Mouse (Mus musculus) hindbrain, embryonic 11.5 days (tissue): Measurements from ENCODE around the gene Tmem136. TPM values are rescaled to one million over a fixed set of nuclear protein-coding genes. Genes with fewer than 3 reads are reported as not detected.

Experiments
- ATAC-seq: fragments of 200-750 bp; cut with Nextera tagmentation; 2 replicates; pipeline ENCODE4 v1.8.0; 2017; ENCODE audit warnings: mild to moderate bottlenecking, moderate TSS enrichment, moderate library complexity; ENCODE audit not compliant: low FRiP score
- DNase-seq: peaks from one replicate; pipeline ENCODE4 v3.0.0-alpha.2; 2015; ENCODE audit warnings: low spot score
- H3K27ac ChIP-seq: fragments of 300-500 bp; sonication (generic); 2 replicates; pipeline ENCODE4 v1.5.1; 2014; ENCODE audit warnings: mild to moderate bottlenecking, low read depth, low read length
- H3K27me3 ChIP-seq: fragments of 300-500 bp; sonication (generic); 2 replicates; pipeline ENCODE4 v1.6.1; 2014; ENCODE audit warnings: mild to moderate bottlenecking, low read length, moderate library complexity, mixed read lengths; ENCODE audit not compliant: control insufficient read depth, insufficient read depth
- H3K36me3 ChIP-seq: fragments of 300-500 bp; sonication (generic); 2 replicates; pipeline ENCODE4 v1.6.1; 2014; ENCODE audit warnings: mild to moderate bottlenecking, low read length, moderate library complexity, mixed read lengths; ENCODE audit not compliant: control insufficient read depth, insufficient read depth
- H3K4me1 ChIP-seq: fragments of 300-500 bp; sonication (generic); replicated peaks from 2 replicates; pipeline ENCODE4 v1.6.1; 2014; ENCODE audit warnings: low read length, mixed read lengths; ENCODE audit not compliant: control insufficient read depth, insufficient read depth
- H3K4me2 ChIP-seq: fragments of 300-500 bp; sonication (generic); replicated peaks from 2 replicates; pipeline ENCODE4 v1.6.1; 2014; ENCODE audit warnings: mild to moderate bottlenecking, low read depth, low read length
- H3K4me3 ChIP-seq: fragments of 300-500 bp; sonication (generic); 2 replicates; pipeline ENCODE4 v1.5.1; 2014; ENCODE audit warnings: low read depth, low read length
- H3K9ac ChIP-seq: fragments of 300-500 bp; sonication (generic); 2 replicates; pipeline ENCODE4 v1.6.1; 2014; ENCODE audit warnings: low read depth, low read length
- H3K9me3 ChIP-seq: fragments of 300-500 bp; sonication (generic); 2 replicates; pipeline ENCODE4 v1.6.1; 2016; ENCODE audit warnings: low read length; ENCODE audit not compliant: control insufficient read depth
- WGBS: fragments of 180-500 bp; shearing (Covaris S2); extraction: QIAGEN DNeasy Blood & Tissue Kit; methylation state at CpG from one replicate; pipeline ENCODE4 v1.1.7; 2014; 5-methylcytosine and 5-hydroxymethylcytosine counted together
- polyA plus RNA-seq: library from polyadenylated mRNA; unstranded; fragments of >200 nt; fragmentation: Nextera tagmentation; extraction: Ambion mirVana; gene quantifications from 2 replicates; pipeline ENCODE4 v1.2.1, GENCODE M21; 2014

Tmem136 gene
- polyA plus RNA-seq, 1 experiment from 2014 or later, result 19.2 TPM

DNA sequence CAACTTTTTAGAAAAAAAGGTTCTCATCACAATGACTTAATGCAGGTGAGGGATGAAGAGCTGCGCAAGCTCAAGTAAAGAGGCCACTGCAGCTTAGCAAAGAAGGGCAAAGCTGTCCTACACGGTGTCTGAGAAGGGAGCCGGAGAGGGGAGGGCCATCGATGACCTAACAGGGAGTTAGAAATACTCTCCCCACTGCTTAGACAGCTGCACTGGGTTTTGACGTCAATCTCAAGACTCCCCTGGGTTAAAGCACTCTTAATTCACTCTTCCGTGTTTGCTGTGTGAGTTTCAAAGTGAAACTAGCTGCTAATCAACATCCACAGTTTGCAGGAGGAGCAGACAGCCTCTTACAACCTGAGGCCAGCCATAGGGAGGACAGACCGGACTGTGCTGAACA lies 40.2 kb downstream of the Tmem136 start:
- H3K27ac ChIP-seq, result no peak overlapping the region
- H3K9me3 ChIP-seq, result no peaks in the 10 kb centered on the region
- H3K27me3 ChIP-seq, result no peaks in the 10 kb centered on the region
- no peak for ATAC-seq
- H3K4me3 ChIP-seq, result no peak overlapping the region
- H3K4me1 ChIP-seq, result no peaks in the 10 kb centered on the region; the same call in 1 of the 2 replicates
- H3K9ac ChIP-seq, result no peak overlapping the region
- H3K36me3 ChIP-seq, result no peaks in the 10 kb centered on the region
- no peak overlapping the region for H3K4me2 ChIP-seq
- no peak for DNase-seq
- WGBS, result 80% methylated on average over 7 of the region's 7 CpGs

DNA sequence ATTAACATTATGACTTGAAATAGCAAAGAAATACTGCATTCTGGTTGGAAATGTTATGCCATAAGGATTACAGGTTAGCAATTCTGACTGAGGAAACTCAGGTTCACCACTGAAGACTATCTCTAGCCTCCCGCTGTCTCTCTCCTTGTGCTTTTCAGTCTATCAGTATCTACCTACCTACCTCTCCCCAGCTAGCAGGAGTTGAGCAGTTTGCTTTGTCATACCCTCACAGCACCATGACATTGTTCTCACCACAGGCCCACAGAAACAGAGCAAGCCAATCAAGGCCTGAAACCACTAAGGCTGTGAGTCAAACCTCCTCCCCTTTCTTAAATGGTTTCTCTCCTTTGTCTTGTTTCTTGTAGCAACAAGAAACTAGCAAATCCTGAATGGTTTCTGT lies 41.8 kb downstream of the Tmem136 start:
- ATAC-seq, result no peak
- WGBS, result 96% methylated on average over 1 of the region's 1 CpGs
- no peaks in the 10 kb centered on the region for H3K9me3 ChIP-seq

DNA sequence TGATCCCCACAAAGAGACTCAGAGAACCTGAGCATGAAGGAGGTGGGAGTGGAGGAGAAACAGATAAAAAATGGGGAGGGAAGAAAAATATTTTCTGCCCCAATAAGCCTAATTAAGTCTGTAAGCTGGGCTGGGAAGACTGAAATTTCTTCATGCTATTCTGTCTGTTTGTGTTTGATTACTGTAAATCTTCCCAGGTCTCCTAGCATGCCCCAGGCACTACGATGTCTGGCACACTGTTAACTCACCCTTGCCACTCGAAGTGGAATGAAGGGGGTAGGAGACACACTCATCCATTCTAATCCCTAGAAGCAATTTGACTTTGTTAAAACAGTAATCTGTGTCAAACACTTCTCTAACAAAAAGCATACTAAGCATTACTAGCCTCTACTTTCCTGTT lies 44.6 kb downstream of the Tmem136 start:
- DNase-seq, result no peak
- no peak overlapping the region for H3K4me2 ChIP-seq

More for the DNA sequence above, 41.8 kb downstream of the Tmem136 start:
- no peaks in the 10 kb centered on the region for H3K36me3 ChIP-seq
- DNase-seq, result no peak
- H3K4me1 ChIP-seq, result no peaks in the 10 kb centered on the region; the same call in 1 of the 2 replicates
- no peaks in the 10 kb centered on the region for H3K27me3 ChIP-seq
- no peak overlapping the region for H3K9ac ChIP-seq
- no peak overlapping the region for H3K27ac ChIP-seq
- H3K4me3 ChIP-seq, result no peak overlapping the region
- no peak overlapping the region for H3K4me2 ChIP-seq

DNA sequence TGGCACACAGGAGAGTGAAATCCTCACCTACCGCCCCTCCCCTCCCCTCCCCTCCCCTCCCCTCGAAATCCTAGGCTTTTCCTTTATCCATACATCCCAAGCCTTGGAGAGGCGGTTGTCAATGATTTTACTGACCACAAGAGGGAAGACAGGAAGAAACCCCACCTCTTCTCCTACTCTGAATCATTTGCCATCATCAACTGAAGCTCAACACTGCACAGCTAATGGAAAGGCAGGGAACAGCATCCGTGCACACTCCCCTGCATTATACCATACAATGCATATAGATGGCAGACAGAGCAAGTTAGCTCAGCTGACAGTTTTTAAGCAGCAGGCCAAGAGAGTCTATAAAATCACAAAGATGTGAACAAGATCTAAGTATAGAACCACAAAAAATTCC lies 45.2 kb downstream of the Tmem136 start:
- peak; percentile 21 for DNase-seq
- H3K4me1 ChIP-seq, result no peaks in the 10 kb centered on the region; the same call in 1 of the 2 replicates
- H3K9me3 ChIP-seq, result no peaks in the 10 kb centered on the region
- peak; percentile 47; the same call in 1 of the 2 replicates for ATAC-seq
- H3K36me3 ChIP-seq, result no peaks in the 10 kb centered on the region
- H3K27ac ChIP-seq, result 0 out of 2 replicates have a peak overlapping the region, but pooled peaks have one; percentile 14
- H3K9ac ChIP-seq, result no peak overlapping the region
- 25% methylated on average over 4 of the region's 4 CpGs for WGBS
- no peak overlapping the region for H3K4me3 ChIP-seq
- H3K4me2 ChIP-seq, result no peak overlapping the region
- H3K27me3 ChIP-seq, result no peaks in the 10 kb centered on the region

More for the DNA sequence above, 44.6 kb downstream of the Tmem136 start:
- Histone ChIP-seq H3K36me3 (no peaks in the 10 kb centered on the region), H3K9ac (no peak overlapping the region), H3K9me3 (no peaks in the 10 kb centered on the region), H3K27ac (no peak overlapping the region), H3K27me3 (no peaks in the 10 kb centered on the region), H3K4me1 (no peaks in the 10 kb centered on the region; the same call in 1 of the 2 replicates), H3K4me3 (no peak overlapping the region)
- WGBS, result 70% methylated on average over 2 of the region's 2 CpGs
- ATAC-seq, result no peak

DNA sequence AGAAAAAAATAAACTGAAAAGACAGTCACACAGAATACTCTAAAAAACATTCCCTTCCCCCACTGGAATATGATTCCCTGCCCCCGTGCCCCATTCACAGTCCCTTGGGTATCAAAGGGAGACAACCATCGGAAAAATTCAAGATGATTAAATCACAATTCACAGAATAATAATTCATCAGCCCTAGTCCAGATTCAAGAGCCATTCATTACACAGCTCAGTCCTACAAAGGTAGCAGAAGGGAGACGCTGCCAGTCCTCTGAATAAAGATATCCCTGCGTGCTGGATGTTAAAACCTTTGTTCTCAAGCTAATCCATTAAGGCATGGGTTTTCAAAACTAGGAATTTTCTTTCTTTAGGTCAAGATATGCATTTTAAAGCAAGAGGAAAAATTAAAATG lies 45.8 kb downstream of the Tmem136 start:
- Histone ChIP-seq H3K4me1 (no peaks in the 10 kb centered on the region; the same call in 1 of the 2 replicates), H3K27me3 (no peaks in the 10 kb centered on the region), H3K4me3 (peak overlapping the region; percentile 20; the same call in 1 of the 2 replicates), H3K4me2 (no peak overlapping the region; the same call in 1 of the 2 replicates), H3K27ac (peak overlapping the region; percentile 65; the same call in 1 of the 2 replicates), H3K36me3 (no peaks in the 10 kb centered on the region), H3K9ac (peak overlapping the region; percentile 37; the same call in 1 of the 2 replicates), H3K9me3 (no peaks in the 10 kb centered on the region)
- 40% methylated on average over 4 of the region's 4 CpGs for WGBS
- ATAC-seq (no peak), DNase-seq (peak; percentile 13)

DNA sequence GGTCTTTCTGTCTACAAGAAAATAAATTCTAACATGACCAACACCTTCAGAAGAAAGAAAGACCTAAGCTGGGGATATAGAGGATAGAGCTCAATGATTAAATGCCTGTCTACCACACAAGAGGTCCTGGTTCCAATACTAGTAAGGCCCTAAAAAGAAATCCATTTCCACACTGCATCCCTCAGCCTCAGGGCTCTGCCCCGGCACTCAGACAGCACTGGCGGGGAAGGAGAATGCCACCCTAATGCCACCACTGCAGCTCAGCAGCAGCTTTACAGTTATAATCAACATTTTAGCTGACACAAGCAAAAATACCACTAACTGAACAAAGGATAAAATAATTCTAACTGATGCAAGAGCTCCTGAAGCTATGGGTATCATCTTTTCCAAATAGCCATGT lies 46.2 kb downstream of the Tmem136 start:
- no peak for ATAC-seq
- peak overlapping the region; percentile 65; the same call in 1 of the 2 replicates for H3K27ac ChIP-seq
- WGBS, result 59% methylated on average over 2 of the region's 2 CpGs

DNA sequence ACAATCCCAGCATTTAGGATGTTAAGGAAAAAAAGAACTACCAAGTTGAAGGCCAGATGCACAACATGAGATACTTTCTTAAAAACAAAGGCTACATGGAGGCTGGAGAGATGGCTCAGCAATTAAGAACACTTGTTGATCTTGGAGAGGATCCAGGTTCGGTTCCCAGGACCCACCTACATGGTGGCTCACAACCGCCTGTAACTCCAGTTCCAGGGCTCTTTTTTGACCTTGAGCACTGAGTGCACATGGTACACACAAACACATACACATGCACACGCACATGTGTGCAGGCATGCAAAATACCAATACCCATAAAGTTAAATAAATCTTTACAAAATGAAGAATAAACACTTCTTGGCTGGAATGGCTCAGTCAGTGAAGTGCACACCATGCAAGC lies 48.5 kb downstream of the Tmem136 start:
- H3K27ac ChIP-seq, result no peak overlapping the region
- no peak for ATAC-seq
- H3K4me1 ChIP-seq, result no peaks in the 10 kb centered on the region; the same call in 1 of the 2 replicates
- no peak for DNase-seq
- 88% methylated on average over 3 of the region's 3 CpGs for WGBS
- no peak overlapping the region for H3K4me2 ChIP-seq
- H3K36me3 ChIP-seq, result no peaks in the 10 kb centered on the region
- H3K27me3 ChIP-seq, result no peaks in the 10 kb centered on the region
- no peaks in the 10 kb centered on the region for H3K9me3 ChIP-seq
- H3K9ac ChIP-seq, result no peak overlapping the region
- no peak overlapping the region for H3K4me3 ChIP-seq

More for the DNA sequence above, 46.2 kb downstream of the Tmem136 start:
- Histone ChIP-seq H3K4me3 (peak overlapping the region; percentile 20; the same call in 1 of the 2 replicates), H3K9me3 (no peaks in the 10 kb centered on the region), H3K9ac (peak overlapping the region; percentile 45; the same call in 1 of the 2 replicates), H3K4me1 (no peaks in the 10 kb centered on the region; the same call in 1 of the 2 replicates), H3K4me2 (no peak overlapping the region; the same call in 1 of the 2 replicates), H3K36me3 (no peaks in the 10 kb centered on the region), H3K27me3 (no peaks in the 10 kb centered on the region)
- DNase-seq, result peak; percentile 3

DNA sequence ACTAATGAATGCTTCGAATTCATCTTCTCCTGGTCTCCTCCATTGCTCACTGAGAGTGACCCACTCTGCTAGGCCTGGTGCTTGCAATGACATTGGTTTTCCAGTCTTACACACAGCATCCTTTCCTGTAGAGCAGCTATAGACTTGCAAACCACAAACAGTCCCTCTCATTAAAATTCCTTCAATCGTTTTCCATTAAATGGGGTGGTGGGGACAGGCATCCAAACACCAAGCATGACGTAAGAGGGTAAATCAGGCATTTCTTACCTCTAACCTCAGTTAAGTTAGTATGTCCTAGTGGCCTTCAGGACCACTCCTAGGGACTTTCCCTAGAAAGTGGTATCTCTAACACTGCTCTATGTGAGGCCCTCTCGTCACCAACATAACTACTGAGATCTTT lies 51.1 kb downstream of the Tmem136 start:
- Histone ChIP-seq H3K4me1 (no peaks in the 10 kb centered on the region), H3K36me3 (no peaks in the 10 kb centered on the region), H3K9ac (no peak overlapping the region), H3K4me2 (no peak overlapping the region), H3K9me3 (no peaks in the 10 kb centered on the region), H3K27me3 (no peaks in the 10 kb centered on the region), H3K4me3 (no peak overlapping the region), H3K27ac (no peak overlapping the region)
- DNase-seq (no peak), ATAC-seq (no peak)
- WGBS, result 87% methylated on average over 4 of the region's 4 CpGs

DNA sequence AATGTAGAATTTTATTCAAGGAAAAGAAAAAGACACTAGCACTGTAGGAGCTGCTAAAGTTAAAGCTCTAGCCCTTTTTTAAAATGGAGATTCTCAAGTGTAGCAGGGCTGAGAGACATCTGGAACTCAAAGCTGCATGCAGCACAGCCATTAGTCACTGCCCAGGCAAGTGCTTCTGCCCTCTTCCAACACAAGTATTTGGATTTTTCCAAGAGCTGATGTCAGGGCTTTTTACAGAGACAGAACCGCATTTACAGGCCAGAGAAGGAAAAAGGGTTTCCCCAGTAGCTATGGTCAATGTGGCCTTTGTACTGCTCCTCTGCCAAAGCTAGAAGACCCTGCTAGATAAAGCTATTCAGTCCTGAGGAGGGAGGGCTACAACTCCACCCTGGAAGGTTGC lies 54.8 kb downstream of the Tmem136 start:
- no peaks in the 10 kb centered on the region for H3K9me3 ChIP-seq
- ATAC-seq, result no peak
- no peaks in the 10 kb centered on the region for H3K27me3 ChIP-seq
- H3K27ac ChIP-seq, result no peak overlapping the region
- H3K36me3 ChIP-seq, result no peaks in the 10 kb centered on the region
- no peak overlapping the region for H3K9ac ChIP-seq
- WGBS, result 75% methylated on average over 1 of the region's 1 CpGs
- no peak overlapping the region for H3K4me2 ChIP-seq
- no peak for DNase-seq
- no peaks in the 10 kb centered on the region for H3K4me1 ChIP-seq
- no peak overlapping the region for H3K4me3 ChIP-seq
